Mouse (Mus musculus) induced T-regulatory cell, adult 2 months (primary cell): ENCODE results near the gene Otulin.

ENCODE experiments used
- DNase-seq: peaks from one replicate; pipeline ENCODE4 v3.0.0-alpha.2; 2012; ENCODE audit warnings: low read depth

The Otulin gene

DNA sequence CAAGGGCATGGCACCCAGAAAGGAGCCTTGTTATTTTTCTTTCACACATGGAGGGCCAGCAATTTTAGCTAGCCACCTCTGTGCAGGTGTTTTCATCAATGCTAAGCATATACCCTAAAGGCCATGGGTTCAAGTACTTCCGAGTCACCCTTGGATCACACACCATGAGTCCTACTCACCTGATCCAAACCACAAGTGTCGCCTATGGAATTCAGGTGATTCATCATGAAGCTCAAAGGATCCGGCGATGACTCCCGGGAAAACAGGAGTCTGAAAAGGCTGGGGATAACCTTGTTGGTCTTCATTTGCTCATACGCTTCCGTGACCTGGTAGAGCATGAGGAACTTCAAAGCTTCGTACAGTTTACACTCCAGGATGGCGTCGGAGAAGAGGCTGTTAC, 27.4 kb upstream of the Otulin start:
- DNase-seq, result no peak

DNA sequence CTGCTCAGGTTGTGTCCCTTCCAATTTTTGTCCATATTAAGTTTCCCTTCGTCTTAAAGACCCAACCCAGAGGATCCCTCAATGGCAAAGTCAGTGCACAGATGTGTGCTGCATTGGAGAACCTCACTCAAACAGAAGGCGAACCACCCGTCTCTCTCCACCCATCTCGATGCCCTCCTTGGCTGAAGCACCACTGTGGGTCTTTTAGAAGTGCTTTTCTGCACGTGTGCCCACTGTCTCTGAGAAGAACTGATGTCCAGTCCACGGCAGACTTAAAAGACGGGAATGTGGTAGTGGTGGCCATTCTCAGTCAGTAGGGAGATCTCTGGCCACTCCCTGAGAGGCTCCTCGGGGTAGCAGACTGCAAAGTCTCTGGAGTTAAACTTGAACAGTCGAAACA, 26.1 kb upstream of the Otulin start:
- no peak for DNase-seq

DNA sequence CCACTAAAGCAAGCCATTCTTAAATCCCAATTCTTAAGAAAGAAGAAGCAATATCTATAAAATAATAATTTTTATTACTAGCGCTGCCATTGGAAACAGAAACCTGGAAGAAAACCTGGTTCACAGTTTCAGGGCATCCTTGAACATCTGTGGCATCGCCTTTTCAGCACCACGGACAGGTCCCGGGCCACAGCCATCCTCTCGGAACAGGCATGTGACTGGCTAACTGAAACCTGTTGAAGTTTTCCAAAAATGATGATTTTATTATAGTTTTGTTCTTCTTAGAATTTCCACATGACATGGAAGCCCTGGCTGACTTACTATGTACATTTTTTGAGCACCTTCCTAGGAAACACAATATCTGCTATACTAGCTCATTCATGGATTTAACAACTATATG, 24.5 kb upstream of the Otulin start:
- peak; percentile 53 for DNase-seq

DNA sequence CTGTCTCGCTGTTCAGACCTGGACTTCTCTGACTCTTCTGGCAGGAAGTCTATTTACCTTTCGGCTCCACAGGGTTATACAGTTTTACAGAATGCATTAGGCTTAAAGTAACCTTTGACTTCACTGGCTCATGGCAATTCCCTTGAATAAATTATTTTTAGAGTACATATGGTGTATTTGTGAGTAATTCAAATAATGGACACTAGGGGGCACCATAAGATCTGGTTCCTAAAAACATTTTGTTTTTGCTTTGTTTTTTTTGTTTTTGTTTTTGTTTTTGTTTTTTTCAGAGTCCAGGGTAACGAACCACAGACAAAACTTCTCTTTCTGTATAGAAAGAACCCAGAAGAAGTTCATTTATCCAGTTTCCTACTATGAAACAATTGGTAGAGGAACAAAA, 17.2 kb upstream of the Otulin start:
- peak; percentile 88 for DNase-seq

DNA sequence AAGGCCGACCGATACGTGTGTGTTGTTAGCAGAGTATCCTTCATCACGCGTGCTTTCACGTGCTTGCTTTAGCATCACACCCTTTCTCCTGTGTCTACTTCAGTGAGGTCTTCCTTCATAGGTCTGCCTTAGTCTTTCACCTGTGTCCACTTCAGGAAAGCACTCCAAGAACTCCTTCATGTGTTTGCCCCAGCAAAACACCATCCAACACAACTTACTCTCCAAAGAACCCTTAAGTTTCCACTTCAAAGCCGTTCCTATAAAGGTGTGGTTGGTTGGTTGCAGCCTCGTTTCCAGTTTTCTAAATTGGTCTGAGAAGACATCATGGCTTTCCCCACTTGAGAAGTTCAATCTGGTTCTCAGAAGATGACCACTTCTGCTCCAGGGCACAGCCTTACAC, 16.2 kb upstream of the Otulin start:
- DNase-seq, result no peak

DNA sequence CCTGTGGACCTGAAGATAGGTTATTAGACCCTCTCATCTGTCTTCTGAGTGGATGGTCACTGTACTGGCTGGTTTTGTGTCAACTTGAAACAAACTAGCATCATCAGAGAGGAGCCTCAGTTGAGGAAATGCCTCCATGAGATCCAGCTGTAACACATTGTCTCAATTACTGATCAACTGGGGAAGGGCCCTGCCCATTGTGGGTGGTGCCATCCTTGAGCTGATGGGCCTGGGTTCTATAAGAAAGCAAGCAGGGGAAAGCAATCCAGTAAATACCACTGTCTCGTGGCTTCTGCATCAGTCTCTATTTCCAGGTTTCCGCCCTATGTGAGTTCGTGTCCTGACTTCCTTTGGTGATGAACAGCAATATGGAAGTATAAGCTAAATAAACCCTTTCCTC, 14.8 kb upstream of the Otulin start:
- DNase-seq, result no peak

DNA sequence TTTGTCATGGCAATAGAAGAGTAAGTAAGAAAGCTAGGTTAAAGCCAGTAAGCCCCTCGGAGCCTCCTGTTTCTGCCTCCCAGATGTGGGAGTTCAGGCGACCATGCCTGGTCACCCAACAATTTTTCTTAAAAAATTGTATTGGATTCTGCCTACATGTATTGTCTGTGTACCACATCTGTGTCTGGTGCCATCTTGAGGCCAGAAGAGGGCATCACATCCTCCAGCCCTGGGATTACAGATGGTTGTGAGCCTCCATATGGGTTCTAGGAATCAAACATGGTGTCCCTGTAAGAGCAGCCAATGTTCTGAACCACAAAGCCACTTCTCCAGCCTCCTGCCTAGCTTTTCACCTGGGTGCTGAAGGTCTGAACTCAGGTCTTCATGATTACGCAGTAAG, 12.4 kb upstream of the Otulin start:
- DNase-seq, result peak; percentile 73

DNA sequence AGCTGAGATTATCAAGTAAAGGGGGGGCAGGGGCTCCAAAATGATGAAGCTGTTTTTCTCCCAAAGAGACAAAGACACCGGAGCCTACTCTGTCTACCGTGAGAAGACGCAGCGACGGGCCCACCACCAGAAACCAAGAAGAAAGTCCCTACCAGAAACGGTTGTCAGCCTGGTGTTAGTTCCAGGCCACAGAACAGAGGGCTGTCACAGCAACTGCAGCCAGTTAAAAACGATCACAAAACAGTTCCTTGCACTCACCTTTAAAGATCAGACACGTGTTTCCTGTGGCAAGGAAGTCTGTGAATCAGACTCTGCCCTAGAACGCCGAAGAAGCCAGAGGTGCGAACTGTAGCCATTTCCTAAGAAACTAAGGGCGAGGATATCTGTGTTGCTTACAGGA, 10.7 kb upstream of the Otulin start:
- DNase-seq, result peak; percentile 87

DNA sequence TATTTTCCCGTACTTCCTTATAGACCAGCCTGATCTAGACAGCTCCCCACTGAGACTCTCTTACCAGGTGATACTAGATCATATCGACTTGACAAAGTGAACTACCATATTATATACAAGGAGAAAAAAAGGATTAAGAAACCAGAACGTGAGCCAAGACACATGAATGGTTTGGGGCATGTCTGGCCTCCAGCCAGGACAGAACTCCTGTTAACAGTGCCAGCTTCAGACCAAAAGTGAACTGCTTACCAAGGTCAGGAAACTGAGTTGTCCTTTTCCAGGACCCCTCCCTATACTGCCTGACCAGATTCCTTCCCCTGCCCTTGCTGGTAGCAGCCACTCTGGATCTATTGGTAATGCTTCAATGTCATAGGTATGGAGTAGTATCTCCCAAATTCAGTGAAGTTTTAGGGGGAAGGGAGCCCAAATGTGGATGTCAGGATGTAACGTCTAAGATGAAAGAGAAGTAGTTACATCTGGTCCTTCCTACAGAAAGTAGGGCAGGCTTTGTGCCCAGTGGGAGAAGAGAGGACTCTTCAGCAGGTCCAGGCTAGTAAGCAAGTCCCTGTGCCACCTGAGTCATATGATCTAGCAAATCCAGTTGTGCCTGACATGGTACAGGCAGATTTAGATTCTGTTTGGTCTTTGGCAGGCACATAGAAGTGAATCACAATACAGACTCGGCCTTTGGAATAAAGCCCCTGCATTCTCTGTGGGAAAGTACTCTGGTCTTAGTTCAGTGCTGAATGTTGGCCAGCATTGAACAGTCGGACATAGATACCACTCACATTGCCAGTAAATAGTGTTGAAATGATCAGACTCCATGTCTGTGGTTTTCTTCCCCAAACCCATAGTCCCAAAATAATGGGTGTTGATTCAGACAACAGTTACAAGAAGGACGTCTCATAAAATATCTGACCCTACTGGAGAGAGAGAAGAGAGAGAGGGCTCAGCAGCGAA, 3.7 kb upstream of the Otulin start:
- no peak for DNase-seq

DNA sequence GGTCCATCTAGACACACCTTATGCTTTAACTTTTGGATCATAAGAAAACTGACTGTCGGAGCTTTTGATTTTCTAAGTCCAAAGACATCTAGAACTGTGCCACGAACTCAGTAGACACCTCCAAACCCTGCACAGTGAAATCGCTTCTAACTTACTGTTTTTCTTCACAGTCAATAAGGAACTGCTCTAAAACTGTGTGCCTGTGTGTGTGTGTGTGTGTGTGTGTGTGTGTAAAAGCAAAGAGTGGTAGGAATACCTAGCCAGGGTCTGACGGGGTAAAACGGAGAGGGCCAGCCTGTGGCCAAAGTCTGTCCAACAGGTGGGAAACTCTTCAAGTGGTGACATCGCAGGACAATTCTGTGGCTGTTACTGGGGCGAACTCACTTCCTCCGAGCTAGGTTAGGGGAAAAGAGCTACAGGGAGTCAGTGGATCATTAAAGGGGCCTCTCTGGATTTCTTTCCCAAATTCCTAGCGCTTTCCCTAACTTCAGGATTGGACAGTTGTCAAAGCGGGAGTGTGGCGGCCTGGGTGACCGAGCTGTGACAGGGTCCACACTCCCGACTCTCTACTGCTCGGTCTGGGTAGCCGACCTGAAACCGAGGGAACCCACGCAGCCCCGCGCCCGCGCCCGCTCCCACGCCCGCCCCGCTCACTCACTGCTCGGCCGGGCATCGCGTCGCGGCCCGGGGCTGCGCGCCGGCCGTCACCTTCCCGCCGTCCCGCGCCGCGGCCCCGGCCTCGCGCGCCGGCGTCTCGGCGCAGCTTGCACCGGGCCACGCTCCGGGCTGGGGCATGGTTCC, 493 bp downstream of the Otulin start:
- peak; percentile 63 for DNase-seq

DNA sequence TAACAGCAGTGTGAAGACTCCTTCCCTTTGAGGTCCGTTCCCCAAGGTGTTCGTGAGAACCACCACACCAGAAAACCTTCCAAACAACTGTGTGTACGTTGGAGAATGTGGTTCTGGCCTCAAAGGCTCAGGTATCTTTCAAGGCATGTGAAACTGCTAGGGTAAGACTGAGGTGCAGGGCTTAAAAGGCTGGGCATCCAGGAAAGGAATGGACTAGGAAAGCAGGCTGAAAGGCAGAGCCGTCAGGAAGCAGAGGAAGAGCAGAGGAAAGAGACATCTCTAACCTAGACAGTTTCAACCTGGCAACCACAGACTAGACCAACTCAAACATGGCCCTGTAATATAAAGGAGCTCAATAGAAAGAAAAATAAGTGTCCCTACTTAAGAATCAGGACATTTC, 1.4 kb downstream of the Otulin start:
- DNase-seq, result peak; percentile 53

DNA sequence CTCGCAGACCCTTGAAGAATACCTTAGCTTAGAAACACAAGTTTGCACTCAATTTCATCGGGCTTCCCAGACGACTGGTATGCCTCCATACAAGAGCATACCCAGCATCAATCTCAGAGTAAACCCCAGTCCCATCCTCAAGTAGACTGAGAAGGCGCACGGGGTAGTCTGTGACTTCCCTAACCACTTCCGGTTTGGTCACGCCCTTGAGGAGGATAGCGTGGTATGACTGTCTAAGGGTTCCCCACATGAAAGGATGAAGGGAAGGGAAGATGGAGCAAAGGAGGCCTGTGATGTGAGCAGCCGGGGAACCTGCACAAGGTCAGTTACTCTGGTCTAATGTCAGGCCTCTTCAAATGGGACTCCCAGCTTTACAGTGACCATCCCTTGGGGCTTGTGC, 2.7 kb downstream of the Otulin start:
- peak; percentile 89 for DNase-seq

DNA sequence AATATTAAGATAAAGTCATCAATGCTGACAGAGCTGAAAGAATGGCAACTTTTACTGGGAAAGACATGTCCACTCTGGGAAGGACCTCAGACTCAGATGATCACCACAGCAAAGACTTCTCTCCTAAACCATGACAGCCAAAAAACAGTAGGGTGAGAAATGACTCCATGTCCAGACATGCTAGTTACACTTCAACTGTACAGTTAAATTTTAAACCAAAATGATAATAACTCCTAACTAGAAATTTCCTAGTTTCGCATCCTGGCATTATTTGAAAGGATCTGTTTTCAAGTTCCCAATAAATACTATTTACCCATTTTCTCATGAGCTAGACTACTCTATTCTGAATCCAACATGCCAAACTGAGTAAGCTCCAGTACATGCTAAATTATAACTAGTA, 4.2 kb downstream of the Otulin start:
- DNase-seq, result no peak

DNA sequence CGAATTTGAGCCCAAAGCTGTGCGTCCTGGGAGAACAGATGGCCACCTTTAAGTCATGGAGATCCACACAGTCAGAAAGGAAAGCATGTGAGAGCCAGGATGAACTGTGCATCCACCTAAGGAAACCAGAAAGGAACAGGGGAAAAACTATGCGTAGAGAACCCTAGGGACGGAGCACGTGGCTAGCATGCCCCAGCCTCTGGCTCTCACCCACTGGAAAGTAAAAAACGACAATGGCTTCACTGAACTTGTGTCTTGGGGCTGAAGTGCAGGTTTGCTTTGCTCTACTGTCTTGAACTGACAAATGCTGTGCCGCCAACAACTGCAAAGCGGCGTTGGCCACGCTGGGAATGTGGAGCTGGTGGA, 4.6 kb downstream of the Otulin start:
- DNase-seq, result no peak

DNA sequence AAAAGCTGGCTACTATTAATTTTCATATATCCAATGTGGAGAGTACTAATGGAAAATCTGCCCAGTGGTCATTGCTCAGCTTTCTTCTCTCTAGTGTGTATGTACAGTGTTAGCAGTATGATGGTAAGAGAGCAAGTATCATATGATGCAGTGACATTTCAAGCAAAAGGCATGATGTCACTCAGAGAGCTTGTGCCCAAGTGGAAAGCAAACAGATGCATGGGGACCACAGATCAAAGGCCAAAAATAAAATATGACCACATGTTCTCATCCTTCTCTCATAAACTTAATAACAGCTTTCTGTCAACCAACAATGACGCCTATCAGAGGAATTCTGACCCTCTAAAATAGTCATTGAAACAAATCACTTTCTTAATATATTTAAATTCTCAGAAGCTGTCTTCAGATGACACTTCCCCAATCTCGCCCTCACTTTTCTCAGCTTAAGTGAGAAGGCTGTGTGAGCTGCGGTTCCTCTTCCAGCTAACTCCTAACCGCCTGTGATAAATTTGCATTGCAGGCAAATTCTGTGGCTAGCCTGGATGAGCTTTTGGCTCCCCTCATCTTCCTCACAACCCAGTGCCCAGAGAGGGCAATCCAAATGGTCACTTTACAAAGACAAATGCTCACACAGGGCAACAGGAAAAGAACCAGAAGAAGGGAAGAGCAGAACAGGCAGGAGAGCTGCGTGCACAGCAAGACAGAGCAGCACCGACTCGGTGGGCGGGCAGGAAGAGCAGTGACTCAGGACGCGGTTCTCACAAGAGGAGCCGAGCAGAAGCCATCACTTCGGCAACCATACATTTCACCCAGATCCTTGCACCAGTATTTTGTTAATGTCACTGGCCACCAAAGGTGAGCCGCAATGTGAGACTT, 5.2 kb downstream of the Otulin start:
- peak; percentile 65 for DNase-seq

DNA sequence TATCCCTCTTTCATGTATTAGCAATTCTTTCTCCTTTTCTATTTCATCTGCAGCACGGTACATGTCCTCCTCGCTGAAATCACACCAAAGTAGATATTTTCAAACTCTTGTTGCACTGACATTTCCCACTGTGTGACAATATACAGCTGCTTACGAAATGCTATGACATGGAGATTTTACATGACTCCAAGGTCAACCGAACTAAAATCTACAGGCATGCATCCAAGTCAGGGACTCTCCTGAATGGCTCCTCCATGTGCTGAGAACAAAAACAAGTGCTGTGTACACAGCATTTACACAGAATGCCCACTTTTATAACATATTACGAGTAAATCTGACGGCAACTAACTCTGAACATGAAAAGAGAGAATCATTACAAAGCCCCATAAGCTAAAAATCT, 7.2 kb downstream of the Otulin start:
- DNase-seq, result no peak

DNA sequence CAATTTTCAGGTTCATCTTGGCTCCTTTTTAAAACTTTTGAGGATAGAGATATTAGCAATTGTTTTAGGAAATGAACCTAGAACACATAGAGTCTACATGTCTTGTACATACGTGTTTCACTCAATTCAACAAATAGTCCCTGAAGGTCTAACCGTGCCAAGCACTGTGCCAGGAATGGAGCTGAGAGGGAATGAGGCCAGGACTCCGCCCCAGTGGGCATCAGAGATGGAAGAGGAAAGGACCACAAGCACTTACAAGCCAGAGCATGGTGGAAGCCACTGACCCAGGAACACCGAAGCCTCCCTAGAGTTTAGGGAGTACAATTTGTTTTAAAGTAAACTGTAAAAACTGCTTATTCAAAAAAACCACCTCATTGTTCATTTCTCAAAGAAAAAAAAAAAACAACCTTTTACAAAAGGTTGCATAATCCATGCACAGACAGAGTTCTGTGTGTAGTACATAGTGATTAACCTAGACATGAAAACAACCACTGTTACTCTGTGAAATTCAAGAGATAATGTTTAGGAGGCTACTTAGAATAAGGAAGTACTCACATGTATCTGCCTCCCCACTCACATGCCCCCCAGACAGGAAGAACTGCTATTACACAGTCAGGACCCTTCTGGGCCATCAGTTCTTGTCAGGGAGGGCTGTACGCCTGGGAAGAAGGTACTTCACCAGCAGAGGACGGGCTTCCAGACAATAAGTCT, 9.9 kb downstream of the Otulin start:
- no peak for DNase-seq

DNA sequence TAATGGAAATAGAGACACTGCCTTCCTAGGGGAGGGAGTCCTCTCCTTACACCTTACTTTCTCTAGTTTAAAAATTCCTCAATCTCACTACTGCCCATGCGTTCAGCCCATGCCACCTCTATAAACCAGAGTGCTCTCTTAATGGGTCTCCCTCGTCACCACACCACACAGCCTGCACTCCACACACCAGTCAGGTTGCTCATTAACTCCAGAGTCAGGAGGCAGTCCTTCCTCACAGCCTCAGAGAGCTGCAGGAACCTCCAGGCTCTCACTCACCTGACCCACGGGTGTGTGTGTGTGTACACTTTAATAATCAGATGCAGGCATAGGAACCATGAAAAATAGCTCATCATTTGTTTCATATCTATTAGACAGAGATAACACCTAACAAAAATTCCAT, 10.8 kb downstream of the Otulin start:
- no peak for DNase-seq

DNA sequence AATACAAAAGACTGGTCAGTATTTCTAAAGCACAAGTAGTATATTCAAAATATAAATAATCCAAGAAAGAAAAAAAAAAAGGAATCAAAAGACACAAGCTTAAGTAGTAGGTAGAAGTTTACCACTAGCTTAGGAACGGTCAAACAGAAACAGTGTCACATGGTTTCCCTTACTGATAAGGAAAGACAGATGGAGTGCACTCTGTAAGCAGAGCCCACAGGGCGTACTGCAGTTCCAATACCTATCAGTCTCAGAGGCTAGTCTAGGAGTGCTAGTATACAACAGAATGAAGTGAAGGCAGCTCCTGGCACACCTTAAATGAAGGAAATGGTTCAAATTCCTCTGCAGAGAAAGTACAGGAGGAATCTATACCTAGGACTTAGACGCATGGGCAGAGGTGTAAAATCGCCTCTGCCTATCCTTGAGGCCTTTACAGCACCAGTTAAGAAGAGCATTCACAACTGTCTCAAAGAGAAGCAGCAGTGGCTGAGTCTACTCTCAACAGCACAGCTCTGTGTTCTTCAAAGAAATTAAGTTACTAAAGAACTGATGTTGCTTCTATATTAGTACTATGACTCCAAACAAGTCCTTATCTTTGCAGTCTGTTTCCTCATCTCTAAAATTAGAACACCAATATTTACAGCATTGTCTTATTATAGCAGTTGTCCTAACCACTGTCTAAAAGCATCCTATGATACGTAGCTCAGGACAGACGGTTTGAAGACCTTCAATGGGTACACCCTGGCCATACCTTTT, 11.5 kb downstream of the Otulin start:
- no peak for DNase-seq

DNA sequence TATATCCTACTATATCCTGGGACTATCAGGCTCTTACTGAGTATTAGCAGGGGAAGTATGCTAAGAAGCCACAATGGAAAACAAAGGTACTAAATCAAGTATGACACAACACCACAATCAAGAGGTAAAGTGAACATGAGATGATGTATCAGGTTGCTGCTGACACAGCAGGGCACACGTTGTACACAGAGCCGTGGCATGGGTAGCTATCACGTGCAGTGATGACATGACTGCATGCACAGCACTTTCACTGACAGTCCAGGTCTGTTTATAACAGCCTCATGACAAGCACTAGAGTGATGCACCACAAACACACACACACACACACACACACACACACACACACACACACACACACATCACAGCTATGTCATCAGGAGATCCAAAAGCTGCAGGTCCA, 13.3 kb downstream of the Otulin start:
- no peak for DNase-seq

DNA sequence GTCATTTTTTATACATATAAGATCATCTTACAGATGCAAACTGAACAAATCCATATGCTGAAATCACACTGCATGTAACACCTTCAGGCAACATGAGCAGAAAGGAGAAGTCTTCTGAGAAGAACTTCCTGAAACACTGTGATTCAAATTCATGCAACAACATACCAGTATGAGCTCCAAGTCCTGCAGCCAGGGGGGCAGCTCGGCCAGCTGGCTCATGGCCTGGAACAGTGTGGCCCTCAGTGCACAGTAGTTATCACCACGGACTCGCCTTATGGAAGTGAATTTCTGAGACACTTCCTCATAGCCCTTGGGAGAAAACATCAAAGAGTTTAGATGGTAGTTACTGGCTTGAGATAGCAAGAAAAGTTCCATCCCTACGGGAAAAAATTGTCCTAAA, 14.3 kb downstream of the Otulin start:
- DNase-seq, result no peak
